Comparison of ENCODE assay signal across 8 mouse cellular contexts in genomic region chr11:97315504-97316503, GRCm38 (mm10). TPM values are rescaled to one million over a fixed set of nuclear protein-coding genes. Genes with fewer than 3 reads are reported as not detected.
DNase-seq lines count a peak whose midpoint lies in the region; ATAC-seq and TF ChIP-seq lines count a peak whose summit lies in the region.

Mrpl45 (plus strand) TSS chr11:97315716.

- in situ Hi-C loops in ES-E14 (cut with MboI; ENCODE audit: low sequenced_read_pairs in 2 of 2, unreplicated experiment in 2 of 2) = no loop called here

- H3K4me3 ChIP-seq in ES-E14 (ENCODE audit: insufficient read depth in 1 of 2, low read depth in 1 of 2, low read length in 2 of 2, poor library complexity in 1 of 2, severe bottlenecking in 1 of 2) = peak within 1 kb of the TSS; percentile 73 to 88
- peak within 1 kb of the TSS; percentile 54 for H3K4me3 ChIP-seq in forebrain, embryonic 16.5 days (replicated peaks; ENCODE audit: low read length)
- peak within 1 kb of the TSS; percentile 64 for H3K4me3 ChIP-seq in layer of hippocampus, adult 2 months
- H3K4me3 ChIP-seq in lung, embryonic 14.5 days (ENCODE audit: low read depth, low read length) = peak within 1 kb of the TSS; percentile 55
- peak within 1 kb of the TSS; percentile 42 for H3K4me3 ChIP-seq in olfactory bulb, adult 2 months (ENCODE audit: insufficient read depth, low read depth, low read length)
- peak within 1 kb of the TSS; percentile 38 for H3K4me3 ChIP-seq in thymus, adult 2 months (ENCODE audit: control insufficient read depth, insufficient read depth, low read length)

- TF ChIP-seq CTCF in layer of hippocampus, adult 2 months (conservative IDR thresholded peaks at IDR 0.05) = no peak
- TF ChIP-seq CTCF in lung, embryonic 14.5 days (IDR thresholded peaks at IDR 0.05; ENCODE audit: low read depth) = no peak
- TF ChIP-seq CTCF in olfactory bulb, adult 2 months (IDR thresholded peaks at IDR 0.05; ENCODE audit: insufficient read depth, low read depth, low read length) = no peak
- TF ChIP-seq CTCF in thymus, adult 2 months (IDR thresholded peaks at IDR 0.05; ENCODE audit: borderline replicate concordance, control insufficient read depth, extremely low read depth, insufficient read depth, low read length, poor library complexity) = peak; percentile 81

- WGBS in forebrain, embryonic 16.5 days = under 1% methylated on average over 50 of the region's 50 CpGs
- WGBS in lung, embryonic 14.5 days = under 1% methylated on average over 50 of the region's 50 CpGs
- WGBS in olfactory bulb, adult 2 months = under 1% methylated on average over 50 of the region's 50 CpGs
- under 1% methylated on average over 50 of the region's 50 CpGs for WGBS in thymus, adult 2 months

- H3K9me3 ChIP-seq in ES-E14 (ENCODE audit: control insufficient read depth, insufficient read depth, low read depth, low read length) = no peaks in the 10 kb centered on the region
- H3K9me3 ChIP-seq in forebrain, embryonic 16.5 days (ENCODE audit: control insufficient read depth, low read length) = no peaks in the 10 kb centered on the region
- H3K9me3 ChIP-seq in lung, embryonic 14.5 days (ENCODE audit: low read depth, low read length) = no peaks in the 10 kb centered on the region

- peaks cover 0 to 4% of the 10 kb centered on the region in 2 experiments; a peak in 1 of 4 replicates for H3K4me1 ChIP-seq in ES-E14 (ENCODE audit: control insufficient read depth in 2 of 2, insufficient read depth in 2 of 2, low read length in 2 of 2, poor library complexity in 1 of 2)
- peaks cover 8% of the 10 kb centered on the region for H3K4me1 ChIP-seq in forebrain, embryonic 16.5 days (replicated peaks; ENCODE audit: control insufficient read depth, insufficient read depth, low read length)
- H3K4me1 ChIP-seq in lung, embryonic 14.5 days (ENCODE audit: insufficient read depth) = no peaks in the 10 kb centered on the region
- peaks cover 8% of the 10 kb centered on the region; the same call in 1 of the 2 replicates for H3K4me1 ChIP-seq in olfactory bulb, adult 2 months (ENCODE audit: control insufficient read depth, insufficient read depth, low read length)
- H3K4me1 ChIP-seq in thymus, adult 2 months (replicated peaks; ENCODE audit: control insufficient read depth, insufficient read depth, low read length) = no peaks in the 10 kb centered on the region

- no peaks in the 10 kb centered on the region; the same call in 1 of the 2 replicates for H3K36me3 ChIP-seq in ES-E14 (ENCODE audit: control insufficient read depth, insufficient read depth, low read length, poor library complexity, severe bottlenecking)
- H3K36me3 ChIP-seq in forebrain, embryonic 16.5 days (ENCODE audit: control insufficient read depth, insufficient read depth) = no peaks in the 10 kb centered on the region
- no peaks in the 10 kb centered on the region; the same call in 1 of the 2 replicates for H3K36me3 ChIP-seq in lung, embryonic 14.5 days (ENCODE audit: insufficient read depth)
- H3K36me3 ChIP-seq in thymus, adult 2 months (ENCODE audit: control insufficient read depth, insufficient read depth, low read length) = no peaks in the 10 kb centered on the region

- ATAC-seq in forebrain, embryonic 16.5 days = peak; percentile 96
- peak; percentile 92 for ATAC-seq in lung, embryonic 14.5 days (ENCODE audit: insufficient read depth)

- DNase-seq in ES-E14 (ENCODE audit: low read depth, low spot score) = peak; percentile 97
- peak; percentile 99 for DNase-seq in cerebellum, adult 11-12 months
- DNase-seq in heart, postnatal 36 days = peak; percentile 98 to 99
- DNase-seq in layer of hippocampus, adult 2 months (ENCODE audit: low spot score in 2 of 2) = peak; percentile 96 to 98
- DNase-seq in lung, embryonic 14.5 days = peak; percentile 100
- peak; percentile 98 for DNase-seq in thymus, adult 2 months

- no peaks in the 10 kb centered on the region for H3K27me3 ChIP-seq in forebrain, embryonic 16.5 days (replicated peaks; ENCODE audit: control insufficient read depth, insufficient read depth, low read length)
- no peaks in the 10 kb centered on the region for H3K27me3 ChIP-seq in lung, embryonic 14.5 days (ENCODE audit: insufficient read depth, low read length)
- no peaks in the 10 kb centered on the region; the same call in 1 of the 2 replicates for H3K27me3 ChIP-seq in thymus, adult 2 months (ENCODE audit: control insufficient read depth, insufficient read depth, low read length)

- TF ChIP-seq POLR2A in olfactory bulb, adult 2 months (IDR thresholded peaks at IDR 0.05; ENCODE audit: insufficient read depth, low read depth, low read length) = peak; percentile 49
- peak; percentile 75 for TF ChIP-seq POLR2A in thymus, adult 2 months (IDR thresholded peaks at IDR 0.05; ENCODE audit: control insufficient read depth, extremely low read depth, insufficient read depth, low read length, poor library complexity)

- peak within 1 kb of the TSS; percentile 62 for H3K4me2 ChIP-seq in forebrain, embryonic 16.5 days (ENCODE audit: low read length)
- peak within 1 kb of the TSS; percentile 59 for H3K4me2 ChIP-seq in lung, embryonic 14.5 days

- intact Hi-C loops in heart, postnatal 36 days (cut with DNase I) = loop anchor here (1.0 kb wide), 1 partner anchor 36 kb away; the partner anchor contains the start of gene Npepps

- peak within 1 kb of the TSS; percentile 89 for H3K9ac ChIP-seq in ES-E14 (ENCODE audit: insufficient read depth, low read depth, low read length, poor library complexity, severe bottlenecking)
- peak within 1 kb of the TSS; percentile 66 for H3K9ac ChIP-seq in forebrain, embryonic 16.5 days (replicated peaks; ENCODE audit: low read depth, low read length)
- peak within 1 kb of the TSS; percentile 62 for H3K9ac ChIP-seq in lung, embryonic 14.5 days

- peak within 1 kb of the TSS; percentile 46; the same call in 1 of the 2 replicates for H3K27ac ChIP-seq in ES-E14 (ENCODE audit: insufficient read depth, low read depth, low read length, poor library complexity, severe bottlenecking)
- peak within 1 kb of the TSS; percentile 80 for H3K27ac ChIP-seq in forebrain, embryonic 16.5 days (ENCODE audit: low read length)
- peak within 1 kb of the TSS; percentile 97 for H3K27ac ChIP-seq in layer of hippocampus, adult 2 months
- H3K27ac ChIP-seq in lung, embryonic 14.5 days (ENCODE audit: low read depth) = peak within 1 kb of the TSS; percentile 71; the same call in 1 of the 2 replicates
- 0 out of 2 replicates have a peak within 1 kb of the TSS, but pooled peaks have one; percentile 47 for H3K27ac ChIP-seq in olfactory bulb, adult 2 months (ENCODE audit: insufficient read depth, low read depth, low read length)
- no peak within 1 kb of the TSS for H3K27ac ChIP-seq in thymus, adult 2 months (ENCODE audit: control insufficient read depth, insufficient read depth, low read length)

TF ChIP-seq in ES-E14, 5 proteins besides CTCF, POLR2A, EP300 and RAD21:
- peak; percentile 26; the same call in 1 of the 2 replicates for TF ChIP-seq CHD2 (IDR thresholded peaks at IDR 0.05; ENCODE audit: low read depth, low read length)
- TF ChIP-seq MAFK (IDR thresholded peaks at IDR 0.05; ENCODE audit: insufficient read depth, low read depth, low read length) = no peak
- TF ChIP-seq ZNF384 (IDR thresholded peaks at IDR 0.05; ENCODE audit: low read depth, low read length) = no peak
- peak; percentile 77 for TF ChIP-seq HCFC1 (IDR thresholded peaks at IDR 0.05; ENCODE audit: borderline replicate concordance, insufficient read depth, low read length)
- TF ChIP-seq ZC3H11A (IDR thresholded peaks at IDR 0.05; ENCODE audit: borderline replicate concordance, low read depth, low read length) = no peak

RNA-seq across cellular contexts. Expression of gene Mrpl45, which starts in this region (rescaled TPM):
- 53.8 and 76.8 TPM in 2 replicates for total RNA-seq in ES-E14 (2012; rRNA removed)
- polyA plus RNA-seq in forebrain, embryonic 16.5 days (2015; fragmentation: Nextera tagmentation; extraction: Ambion mirVana) = 40.2 and 42.0 TPM in 2 replicates
- 10 to 100 TPM; 55.3 to 65.3 TPM for total RNA-seq in heart, postnatal 36 days (2021)
- 10 to 100 TPM; 24.9 to 30.3 TPM for total RNA-seq in layer of hippocampus, adult 2 months (2021)
- polyA plus RNA-seq in lung, embryonic 14.5 days (2014; fragmentation: Nextera tagmentation; extraction: Ambion mirVana) = 46.0 and 48.1 TPM in 2 replicates
- not detected in 2 replicates for polyA plus RNA-seq in olfactory bulb, adult 2 months (2012; ENCODE audit: insufficient read depth, insufficient read length, low replicate concordance, missing spikeins)
- polyA plus RNA-seq in thymus, adult 2 months (2012; rRNA removed) = 13.2 and 14.1 TPM in 2 replicates

Comparison
In these comparisons a context has a peak if more than half of its experiments do, and no peak if none do; other contexts are left out.
1. RNA of gene Mrpl45 (polyA plus RNA-seq): 46.0 to 48.1 TPM in lung, embryonic 14.5 days, 40.2 to 42.0 TPM in forebrain, embryonic 16.5 days and 13.2 to 14.1 TPM in thymus, adult 2 months; not detected in olfactory bulb, adult 2 months; every median in the first group is over 10 times any median in the second.
2. Peak in every context shown above with its lines, with median percentiles within 50 percentile points of each other: DNase-seq, H3K4me3 ChIP-seq and H3K9ac ChIP-seq.